In genomic region chr16:5222140-5222539, GRCm38 (mm10) we compare ENCODE assay signal across 10 mouse cellular contexts. TPM values are rescaled to one million over a fixed set of nuclear protein-coding genes. Genes with fewer than 3 reads are reported as not detected.
DNase-seq lines count a peak whose midpoint lies in the region.
"Had no signal": no experiment of that assay in that cellular context is flagged by ENCODE, and none has a peak within 500 bp of the region (broad histone marks: within the 10 kb centered on the region; RNA-seq: fewer than 3 reads in every experiment).

Gene AU021092, minus strand, starts transcription at chr16:5222299.

- intact Hi-C loops in heart, postnatal 14 days (cut with DNase I) = no loop called here

- no peak for DNase-seq in layer of hippocampus, postnatal 10 days (ENCODE audit: low spot score in 2 of 2)
- no peak for DNase-seq in layer of hippocampus, postnatal 25 days (ENCODE audit: extremely low spot score in 1 of 2, low spot score in 1 of 2)
- DNase-seq in adrenal gland, postnatal 10 days = peak; percentile 21
- peak in 1 of 2 experiments; percentile 19 for DNase-seq in heart, postnatal 14 days
- DNase-seq in lung, postnatal 10 days = peak; percentile 52
- no peak for DNase-seq in cerebellum, adult 9-10 months
- DNase-seq in T-cell, adult 2 months (ENCODE audit: low spot score) = no peak
- no peak for DNase-seq in embryo, embryonic 9.5 days (ENCODE audit: extremely low spot score)
- DNase-seq: cerebellum, adult 8-10 months had no signal

RNA-seq across cellular contexts. Expression of gene AU021092, which starts in this region (rescaled TPM):
- total RNA-seq in layer of hippocampus, postnatal 10 days (2021) = 10 to 100 TPM; 12.1 to 13.6 TPM
- 1 to 10 TPM; 4.8 to 5.9 TPM for total RNA-seq in layer of hippocampus, postnatal 25 days (2021)
- 10 to 100 TPM; 13.5 to 14.8 TPM for total RNA-seq in adrenal gland, postnatal 10 days (2021)
- total RNA-seq in heart, postnatal 14 days (2021) = 10 to 100 TPM; 29.1 to 31.6 TPM
- total RNA-seq: MEL had no signal

Comparison
In these comparisons a context has a peak if more than half of its experiments do, and no peak if none do; other contexts are left out.
1. DNase-seq: peak in adrenal gland, postnatal 10 days (single experiment) and lung, postnatal 10 days (single experiment); none in layer of hippocampus, postnatal 10 days (0 of 2), layer of hippocampus, postnatal 25 days (0 of 2), cerebellum, adult 9-10 months (single experiment), T-cell, adult 2 months (single experiment) and embryo, embryonic 9.5 days (single experiment).